Mouse (Mus musculus) thymus, postnatal 36 days (tissue): Measurements from ENCODE around the gene Flad1.
A peak's percentile ranks its signal among the peaks of the same experiment; 100 is the strongest.

Experiments
- DNase-seq, 2 experiments: peaks; one replicate each; pipeline ENCODE4 v3.0.0; 2022; ENCODE audit warnings: mixed read lengths in 2 of 2

Gene Flad1

GRCm38 (mm10) chr3:89425876-89426275 is 14.2 kb upstream of the Flad1 start:
- DNase-seq, result no peak

- no peak for DNase-seq
Measured at GRCm38 (mm10) chr3:89425141-89425525, 13.5 kb upstream of the Flad1 start.

GRCm38 (mm10) chr3:89424416-89425140 is 12.9 kb upstream of the Flad1 start:
- DNase-seq, result no peak

GRCm38 (mm10) chr3:89422556-89423205 is 11.0 kb upstream of the Flad1 start:
- no peak for DNase-seq

GRCm38 (mm10) chr3:89421810-89422473 is 10.3 kb upstream of the Flad1 start:
- DNase-seq, result no peak

GRCm38 (mm10) chr3:89421002-89421774 is 9.5 kb upstream of the Flad1 start:
- no peak for DNase-seq

- DNase-seq, result no peak
Measured at GRCm38 (mm10) chr3:89420421-89420820, 8.8 kb upstream of the Flad1 start.

GRCm38 (mm10) chr3:89419981-89420380 is 8.3 kb upstream of the Flad1 start:
- DNase-seq, result no peak

- DNase-seq, result no peak
Measured at GRCm38 (mm10) chr3:89419571-89419970, 7.9 kb upstream of the Flad1 start.

GRCm38 (mm10) chr3:89418861-89419250 is 7.2 kb upstream of the Flad1 start:
- no peak for DNase-seq

GRCm38 (mm10) chr3:89418170-89418860 is 6.6 kb upstream of the Flad1 start, which contains the start of the genes Cks1b and Shc1:
TSS of gene Cks1b (minus strand) at chr3:89418383.
TSS of gene Shc1 (plus strand) at chr3:89418443.
- DNase-seq, result peak; percentile 85 to 94

- DNase-seq, result no peak
Measured at GRCm38 (mm10) chr3:89417840-89418169, 6.1 kb upstream of the Flad1 start.

GRCm38 (mm10) chr3:89417131-89417530 is 5.5 kb upstream of the Flad1 start:
- DNase-seq, result no peak

- DNase-seq, result no peak
Measured at GRCm38 (mm10) chr3:89416158-89416557, 4.5 kb upstream of the Flad1 start.

GRCm38 (mm10) chr3:89410864-89411263 is 806 bp downstream of the Flad1 start:
- no peak for DNase-seq

GRCm38 (mm10) chr3:89409701-89410100 is 2.0 kb downstream of the Flad1 start:
- no peak for DNase-seq

- no peak for DNase-seq
Measured at GRCm38 (mm10) chr3:89408448-89408847, 3.2 kb downstream of the Flad1 start.

- no peak for DNase-seq
Measured at GRCm38 (mm10) chr3:89406887-89407286, 4.8 kb downstream of the Flad1 start.

GRCm38 (mm10) chr3:89402693-89403092 is 9.0 kb downstream of the Flad1 start, which contains the start of gene Lenep:
TSS of gene Lenep (minus strand) at chr3:89402793.
- DNase-seq, result no peak

- DNase-seq, result no peak
Measured at GRCm38 (mm10) chr3:89401329-89401728, 10.3 kb downstream of the Flad1 start.

GRCm38 (mm10) chr3:89396654-89397005 is 15.0 kb downstream of the Flad1 start:
- DNase-seq, result no peak

- DNase-seq, result peak; percentile 76 to 88
Measured at GRCm38 (mm10) chr3:89395806-89396653, 15.6 kb downstream of the Flad1 start.
